Mouse (Mus musculus): ENCODE measurements at regions not wholly inside any gene's neighbourhood (a gene's known extent, or its start where the extent isn't known, plus 50 kb on each side); places are given as distances from the start of the nearest gene placed in this dataset.
A peak's percentile ranks its signal among the peaks of the same experiment; 100 is the strongest.

DNA sequence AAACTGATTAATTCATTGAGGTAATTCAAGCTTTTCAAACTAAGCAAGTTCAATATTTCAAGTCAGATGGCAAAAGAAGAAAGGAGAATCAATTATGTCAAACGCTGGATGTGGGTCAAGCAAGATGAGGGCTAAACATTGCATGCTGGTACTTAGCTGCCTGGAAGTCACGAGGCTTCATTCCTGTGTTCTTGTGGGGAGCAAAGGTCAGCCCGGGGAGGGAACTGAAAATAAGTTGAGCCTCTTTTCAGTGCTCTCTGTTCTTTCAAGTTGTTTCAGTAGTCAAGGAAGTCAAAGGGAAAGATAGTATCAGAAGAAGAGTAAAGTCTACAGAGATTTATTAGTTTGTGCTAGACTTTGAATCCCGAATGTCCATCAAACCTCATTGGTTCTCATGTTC, 122.9 kb upstream of the Fat1 start:
- 66% methylated on average over 4 of the region's 4 CpGs for WGBS
- no peaks in the 10 kb centered on the region for H3K27me3 ChIP-seq (ENCODE audit: control insufficient read depth, insufficient read depth, low read depth, low read length)
- H3K9ac ChIP-seq (ENCODE audit: low read length), result no peak overlapping the region
- H3K4me3 ChIP-seq (ENCODE audit: low read length), result no peak overlapping the region
- no peak for ATAC-seq (ENCODE audit: low read depth)
- H3K4me2 ChIP-seq (ENCODE audit: low read depth, low read length), result no peak overlapping the region
- no peak overlapping the region for H3K27ac ChIP-seq (ENCODE audit: low read length)
- H3K4me1 ChIP-seq (replicated peaks; ENCODE audit: control insufficient read depth, insufficient read depth, low read length), result no peaks in the 10 kb centered on the region
- no peaks in the 10 kb centered on the region for H3K9me3 ChIP-seq (ENCODE audit: control insufficient read depth, low read length)
- no peaks in the 10 kb centered on the region for H3K36me3 ChIP-seq (ENCODE audit: control insufficient read depth, insufficient read depth, low read length)

DNA sequence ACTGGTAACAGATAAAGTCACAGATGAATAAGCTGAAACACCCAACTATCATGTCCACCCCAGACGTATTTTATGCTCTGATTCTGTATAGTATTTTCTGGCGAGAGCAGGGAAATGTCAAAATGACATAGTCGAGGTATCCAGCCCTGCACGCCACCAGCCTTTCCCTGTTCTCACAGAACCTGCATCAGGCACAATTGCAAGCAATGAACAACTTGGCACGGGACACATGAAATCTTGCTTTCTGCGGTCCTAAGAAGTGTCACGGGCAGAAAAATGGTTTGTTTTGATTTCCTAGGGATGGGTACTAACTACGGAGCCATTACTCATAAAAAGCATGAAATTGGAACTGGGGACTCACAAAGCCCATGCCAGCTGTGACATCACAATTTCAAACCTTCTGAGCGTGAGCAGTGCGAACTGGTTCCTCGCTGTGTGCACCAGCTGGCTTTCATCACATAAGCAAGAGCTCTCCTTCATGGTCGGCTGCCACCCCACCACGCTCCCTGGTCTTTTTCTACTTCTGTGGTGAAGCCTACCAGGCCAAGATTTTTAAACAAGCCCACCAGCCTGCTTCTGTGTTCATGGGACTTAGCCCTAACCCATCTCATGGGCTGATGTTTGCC, 117.6 kb upstream of the Fat1 start:
- no peaks in the 10 kb centered on the region for H3K27me3 ChIP-seq (ENCODE audit: control insufficient read depth, insufficient read depth, low read depth, low read length)
- ATAC-seq (ENCODE audit: low read depth), result peak; percentile 62
- WGBS, result 52% methylated on average over 13 of the region's 13 CpGs

DNA sequence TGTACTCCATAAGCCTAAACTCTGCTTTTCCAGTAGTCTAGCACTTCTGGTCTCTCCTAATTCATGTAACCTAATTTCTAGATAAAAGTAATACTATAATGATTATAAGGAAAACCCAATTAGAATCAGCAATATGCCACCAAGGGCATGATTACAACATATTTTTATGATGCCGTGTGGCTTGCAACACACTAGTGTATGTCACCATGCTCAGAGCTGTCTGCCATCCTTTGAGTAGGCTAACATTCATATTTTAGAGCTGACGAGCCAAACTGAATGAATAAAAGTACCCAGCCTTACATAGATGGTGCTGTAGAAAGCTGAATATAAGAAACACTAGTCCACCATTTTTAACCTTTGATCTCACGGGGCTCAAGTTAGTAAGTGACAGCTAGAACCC, 116.0 kb upstream of the Fat1 start:
- H3K4me3 ChIP-seq (ENCODE audit: low read length), result no peak overlapping the region
- H3K4me1 ChIP-seq (replicated peaks; ENCODE audit: control insufficient read depth, insufficient read depth, low read length), result no peaks in the 10 kb centered on the region
- H3K9me3 ChIP-seq (ENCODE audit: control insufficient read depth, low read length), result peaks cover 7% of the 10 kb centered on the region
- no peak overlapping the region for H3K4me2 ChIP-seq (ENCODE audit: low read depth, low read length)
- H3K36me3 ChIP-seq (ENCODE audit: control insufficient read depth, insufficient read depth, low read length), result no peaks in the 10 kb centered on the region
- no peak for ATAC-seq (ENCODE audit: low read depth)
- H3K9ac ChIP-seq (ENCODE audit: low read length), result no peak overlapping the region
- H3K27me3 ChIP-seq (ENCODE audit: control insufficient read depth, insufficient read depth, low read depth, low read length), result no peaks in the 10 kb centered on the region
- no peak overlapping the region for H3K27ac ChIP-seq (ENCODE audit: low read length)
- 85% methylated on average over 3 of the region's 3 CpGs for WGBS

More for the DNA sequence above, 117.6 kb upstream of the Fat1 start:
- H3K27ac ChIP-seq (ENCODE audit: low read length), result no peak overlapping the region
- H3K9ac ChIP-seq (ENCODE audit: low read length), result no peak overlapping the region
- no peaks in the 10 kb centered on the region for H3K9me3 ChIP-seq (ENCODE audit: control insufficient read depth, low read length)
- H3K4me2 ChIP-seq (ENCODE audit: low read depth, low read length), result no peak overlapping the region
- no peaks in the 10 kb centered on the region for H3K36me3 ChIP-seq (ENCODE audit: control insufficient read depth, insufficient read depth, low read length)
- no peak overlapping the region for H3K4me3 ChIP-seq (ENCODE audit: low read length)
- H3K4me1 ChIP-seq (replicated peaks; ENCODE audit: control insufficient read depth, insufficient read depth, low read length), result no peaks in the 10 kb centered on the region

DNA sequence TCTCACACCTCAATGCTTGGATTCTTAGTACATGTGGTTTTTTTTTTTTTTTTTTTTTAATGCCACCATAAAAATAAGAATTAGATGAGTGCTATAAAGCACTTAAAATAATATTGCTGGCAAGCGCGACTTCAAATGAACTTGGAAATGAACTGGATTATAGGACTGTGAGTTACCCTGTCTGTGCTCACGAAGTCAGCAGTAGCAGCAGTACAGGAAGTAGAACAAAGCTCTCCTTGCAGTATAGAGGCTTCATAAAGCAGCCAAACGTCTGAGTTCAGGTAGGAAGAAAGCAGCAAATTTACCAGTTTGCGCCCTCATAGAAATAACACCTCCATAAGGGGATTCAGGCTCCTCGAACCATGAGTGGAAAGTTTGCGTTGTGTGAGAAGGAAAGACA, 115.6 kb upstream of the Fat1 start:
- no peak overlapping the region for H3K4me3 ChIP-seq (ENCODE audit: low read length)
- 82% methylated on average over 7 of the region's 7 CpGs for WGBS
- no peak overlapping the region for H3K9ac ChIP-seq (ENCODE audit: low read length)
- no peaks in the 10 kb centered on the region for H3K4me1 ChIP-seq (replicated peaks; ENCODE audit: control insufficient read depth, insufficient read depth, low read length)
- H3K27ac ChIP-seq (ENCODE audit: low read length), result no peak overlapping the region
- H3K36me3 ChIP-seq (ENCODE audit: control insufficient read depth, insufficient read depth, low read length), result no peaks in the 10 kb centered on the region
- H3K4me2 ChIP-seq (ENCODE audit: low read depth, low read length), result no peak overlapping the region
- ATAC-seq (ENCODE audit: low read depth), result no peak
- H3K27me3 ChIP-seq (ENCODE audit: control insufficient read depth, insufficient read depth, low read depth, low read length), result no peaks in the 10 kb centered on the region
- peaks cover 7% of the 10 kb centered on the region for H3K9me3 ChIP-seq (ENCODE audit: control insufficient read depth, low read length)

GRCm38 (mm10) chr8:44825183-44825757, 110.0 kb upstream of the Fat1 start:
- no peak overlapping the region for H3K4me2 ChIP-seq (ENCODE audit: low read depth, low read length)
- no peak overlapping the region for H3K4me3 ChIP-seq (ENCODE audit: low read length)
- H3K27ac ChIP-seq (ENCODE audit: low read length), result no peak overlapping the region
- WGBS, result 65% methylated on average over 6 of the region's 6 CpGs
- H3K27me3 ChIP-seq (ENCODE audit: control insufficient read depth, insufficient read depth, low read depth, low read length), result no peaks in the 10 kb centered on the region
- ATAC-seq (ENCODE audit: low read depth), result peak; percentile 69
- H3K36me3 ChIP-seq (ENCODE audit: control insufficient read depth, insufficient read depth, low read length), result no peaks in the 10 kb centered on the region
- H3K9me3 ChIP-seq (ENCODE audit: control insufficient read depth, low read length), result peaks cover 7% of the 10 kb centered on the region
- H3K9ac ChIP-seq (ENCODE audit: low read length), result no peak overlapping the region
- no peaks in the 10 kb centered on the region for H3K4me1 ChIP-seq (replicated peaks; ENCODE audit: control insufficient read depth, insufficient read depth, low read length)

DNA sequence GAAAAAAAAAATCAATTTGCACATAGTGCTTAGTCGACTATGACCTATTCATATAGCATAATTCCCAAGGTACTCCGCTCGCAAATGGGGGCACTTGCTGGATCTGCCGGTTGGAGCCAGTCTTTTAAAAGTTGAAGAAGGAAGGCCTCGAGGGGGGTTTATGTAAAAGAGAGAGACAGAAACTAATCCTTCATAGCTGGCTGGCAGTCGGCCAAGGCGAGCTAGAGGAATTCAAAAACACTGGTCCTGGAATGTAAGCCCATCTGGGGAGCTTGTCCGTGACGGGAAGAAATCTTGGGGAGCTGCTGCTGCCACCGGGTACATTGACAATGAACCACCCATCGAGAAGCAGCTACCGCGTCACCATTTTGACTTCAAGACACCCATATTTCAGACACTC, 108.3 kb upstream of the Fat1 start:
- no peaks in the 10 kb centered on the region for H3K27me3 ChIP-seq (ENCODE audit: control insufficient read depth, insufficient read depth, low read depth, low read length)
- no peak overlapping the region; the same call in 1 of the 2 replicates for H3K4me3 ChIP-seq (ENCODE audit: low read length)
- no peaks in the 10 kb centered on the region for H3K36me3 ChIP-seq (ENCODE audit: control insufficient read depth, insufficient read depth, low read length)
- peak; percentile 85 for ATAC-seq (ENCODE audit: low read depth)
- H3K4me2 ChIP-seq (ENCODE audit: low read depth, low read length), result peak overlapping the region; percentile 37
- peaks cover 10% of the 10 kb centered on the region for H3K9me3 ChIP-seq (ENCODE audit: control insufficient read depth, low read length)
- H3K4me1 ChIP-seq (replicated peaks; ENCODE audit: control insufficient read depth, insufficient read depth, low read length), result no peaks in the 10 kb centered on the region
- 15% methylated on average over 13 of the region's 13 CpGs for WGBS
- 0 out of 2 replicates have a peak overlapping the region, but pooled peaks have one; percentile 7 for H3K27ac ChIP-seq (ENCODE audit: low read length)
- H3K9ac ChIP-seq (ENCODE audit: low read length), result no peak overlapping the region

- no peaks in the 10 kb centered on the region for H3K36me3 ChIP-seq (ENCODE audit: control insufficient read depth, insufficient read depth, low read length)
- ATAC-seq (ENCODE audit: low read depth), result no peak
- WGBS, result 83% methylated on average over 3 of the region's 3 CpGs
- H3K9me3 ChIP-seq (ENCODE audit: control insufficient read depth, low read length), result peaks cover 9% of the 10 kb centered on the region
- H3K4me2 ChIP-seq (ENCODE audit: low read depth, low read length), result no peak overlapping the region
- H3K9ac ChIP-seq (ENCODE audit: low read length), result no peak overlapping the region
- H3K4me1 ChIP-seq (replicated peaks; ENCODE audit: control insufficient read depth, insufficient read depth, low read length), result no peaks in the 10 kb centered on the region
- no peak overlapping the region for H3K4me3 ChIP-seq (ENCODE audit: low read length)
- H3K27ac ChIP-seq (ENCODE audit: low read length), result no peak overlapping the region
- no peaks in the 10 kb centered on the region for H3K27me3 ChIP-seq (ENCODE audit: control insufficient read depth, insufficient read depth, low read depth, low read length)
Observed at GRCm38 (mm10) chr8:44828026-44828425, 107.2 kb upstream of the Fat1 start.

DNA sequence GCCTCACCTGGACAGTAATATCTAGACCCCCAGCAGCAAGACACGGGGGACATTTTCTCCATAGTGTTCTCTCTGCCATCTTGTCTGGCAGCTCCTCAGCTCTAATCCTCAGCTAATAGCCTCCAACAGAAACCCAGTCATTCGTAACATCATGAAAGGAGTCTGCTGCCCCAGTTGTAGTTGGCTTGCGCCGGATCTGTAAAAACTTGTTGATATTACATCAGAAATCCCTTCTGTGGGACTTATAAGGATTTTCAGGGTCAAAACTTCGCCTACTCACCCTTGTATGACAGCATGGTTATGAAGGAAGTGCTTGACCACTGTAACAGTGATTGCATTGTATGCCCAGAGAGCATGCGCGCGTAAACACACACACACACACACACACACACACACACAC, 96.8 kb upstream of the Fat1 start:
- 91% methylated on average over 8 of the region's 8 CpGs for WGBS
- Histone ChIP-seq H3K27me3 (ENCODE audit: control insufficient read depth, insufficient read depth, low read depth, low read length) (no peaks in the 10 kb centered on the region), H3K9ac (ENCODE audit: low read length) (no peak overlapping the region), H3K4me1 (replicated peaks; ENCODE audit: control insufficient read depth, insufficient read depth, low read length) (peaks cover 6% of the 10 kb centered on the region; the same call in 1 of the 2 replicates), H3K27ac (ENCODE audit: low read length) (no peak overlapping the region), H3K4me3 (ENCODE audit: low read length) (no peak overlapping the region), H3K9me3 (ENCODE audit: control insufficient read depth, low read length) (no peaks in the 10 kb centered on the region), H3K36me3 (ENCODE audit: control insufficient read depth, insufficient read depth, low read length) (no peaks in the 10 kb centered on the region), H3K4me2 (ENCODE audit: low read depth, low read length) (no peak overlapping the region)
- no peak for ATAC-seq (ENCODE audit: low read depth)

- H3K27ac ChIP-seq (ENCODE audit: low read length), result peak overlapping the region; percentile 60
- no peak overlapping the region for H3K9ac ChIP-seq (ENCODE audit: low read length)
- no peaks in the 10 kb centered on the region for H3K27me3 ChIP-seq (ENCODE audit: control insufficient read depth, insufficient read depth, low read depth, low read length)
- 43% methylated on average over 13 of the region's 13 CpGs for WGBS
- H3K4me2 ChIP-seq (ENCODE audit: low read depth, low read length), result 0 out of 2 replicates have a peak overlapping the region, but pooled peaks have one; percentile 11
- no peaks in the 10 kb centered on the region for H3K36me3 ChIP-seq (ENCODE audit: control insufficient read depth, insufficient read depth, low read length)
- peak; percentile 83 for ATAC-seq (ENCODE audit: low read depth)
- peaks cover 6% of the 10 kb centered on the region; the same call in 1 of the 2 replicates for H3K4me1 ChIP-seq (replicated peaks; ENCODE audit: control insufficient read depth, insufficient read depth, low read length)
- no peak overlapping the region for H3K4me3 ChIP-seq (ENCODE audit: low read length)
- H3K9me3 ChIP-seq (ENCODE audit: control insufficient read depth, low read length), result no peaks in the 10 kb centered on the region
Observed at GRCm38 (mm10) chr8:44839504-44840209, 95.6 kb upstream of the Fat1 start.

Measured in lung, embryonic 16.5 days (tissue).